Mouse (Mus musculus): ENCODE measurements at regions not wholly inside any gene's neighbourhood (a gene's known extent, or its start where the extent isn't known, plus 50 kb on each side); places are given as distances from the start of the nearest gene placed in this dataset.

DNA sequence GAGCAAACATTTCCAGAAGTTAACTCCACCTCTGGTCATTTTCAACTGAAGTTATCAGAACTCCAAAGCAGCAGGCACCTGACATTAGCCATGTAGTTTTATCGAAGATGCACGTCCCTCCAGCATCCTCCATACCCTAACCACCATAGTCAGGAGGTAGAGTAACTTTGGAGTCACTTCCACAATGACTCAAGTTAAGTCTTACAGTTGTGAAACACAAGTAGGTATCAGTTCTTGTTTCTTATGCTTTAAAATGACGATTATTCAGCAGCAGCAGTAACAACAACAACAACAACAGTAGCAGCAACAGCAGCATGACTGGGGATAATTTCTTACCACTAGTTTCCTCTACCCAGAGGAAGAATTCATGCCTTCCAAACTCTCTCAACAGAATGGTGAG, 51.3 kb upstream of the Tank start:
- CTCF ChIA-PET, result no interaction called here

DNA sequence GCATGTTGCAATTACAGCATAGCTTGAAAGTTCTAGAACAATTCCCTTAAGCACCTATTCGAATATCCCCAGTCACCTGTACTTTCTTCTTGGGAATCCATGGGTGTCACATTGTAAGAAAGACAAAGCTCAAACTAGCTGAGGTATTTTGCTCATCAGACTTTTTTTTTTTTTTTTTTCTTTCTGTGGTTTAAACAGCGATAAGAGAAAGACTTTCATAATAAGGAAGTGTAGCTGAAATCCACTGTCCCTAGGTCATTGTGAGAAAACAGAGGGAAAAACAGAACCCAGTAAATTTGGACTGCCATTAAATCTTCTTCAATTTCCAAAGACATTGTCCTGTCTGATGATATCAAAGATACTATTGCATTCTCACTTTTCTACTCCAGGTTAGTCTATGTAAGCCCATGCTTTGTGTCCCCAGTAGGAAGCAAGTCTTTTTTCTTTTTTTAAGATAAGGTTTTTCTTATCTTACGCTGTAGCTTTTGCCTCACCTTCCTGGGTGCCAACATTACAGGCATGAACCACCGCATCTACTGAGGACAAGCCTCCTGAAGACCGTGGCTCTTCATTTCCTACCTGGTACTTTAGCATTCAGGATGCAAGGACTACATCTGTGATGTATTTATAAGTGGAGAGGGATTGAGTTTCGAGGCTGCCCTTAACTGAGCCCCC, 54.2 kb upstream of the Tank start:
- CTCF ChIA-PET, result no interaction called here

DNA sequence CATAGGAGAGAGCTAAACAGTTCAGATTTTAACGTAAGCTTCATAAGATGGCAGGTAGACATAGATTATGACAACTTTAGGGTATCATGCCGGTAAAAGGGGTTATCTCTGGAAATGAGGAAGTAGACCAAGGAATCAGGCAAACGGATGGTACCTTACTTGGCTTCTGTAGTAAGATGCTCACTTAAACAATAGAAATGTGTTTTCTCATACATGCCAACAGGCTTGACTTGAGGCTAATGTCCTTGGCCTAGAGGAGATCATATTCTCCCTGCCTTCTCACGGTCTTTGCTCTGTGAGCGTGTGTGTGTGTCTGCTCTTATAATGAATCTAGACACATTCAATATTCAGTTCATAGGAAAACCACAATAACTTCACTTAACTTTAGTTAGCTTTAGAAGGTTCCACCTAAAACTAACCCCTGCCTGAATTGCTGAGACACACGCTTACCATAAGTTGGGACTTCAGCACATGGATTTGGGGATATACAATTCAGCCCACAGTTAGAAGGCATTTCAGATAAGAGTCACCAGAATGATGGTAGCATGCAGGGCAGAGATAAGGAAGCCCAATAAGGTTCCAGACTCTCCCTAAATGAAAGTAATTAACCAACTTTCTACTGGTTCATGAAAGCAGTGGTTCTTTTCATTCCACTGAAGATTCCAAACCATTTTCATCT, 63.8 kb upstream of the Tank start:
- CTCF ChIA-PET, result interaction anchor here (0.6 kb wide), 1 partner anchor 82 kb away, joined by 3 read pairs; no protein-coding TSS in a partner anchor

DNA sequence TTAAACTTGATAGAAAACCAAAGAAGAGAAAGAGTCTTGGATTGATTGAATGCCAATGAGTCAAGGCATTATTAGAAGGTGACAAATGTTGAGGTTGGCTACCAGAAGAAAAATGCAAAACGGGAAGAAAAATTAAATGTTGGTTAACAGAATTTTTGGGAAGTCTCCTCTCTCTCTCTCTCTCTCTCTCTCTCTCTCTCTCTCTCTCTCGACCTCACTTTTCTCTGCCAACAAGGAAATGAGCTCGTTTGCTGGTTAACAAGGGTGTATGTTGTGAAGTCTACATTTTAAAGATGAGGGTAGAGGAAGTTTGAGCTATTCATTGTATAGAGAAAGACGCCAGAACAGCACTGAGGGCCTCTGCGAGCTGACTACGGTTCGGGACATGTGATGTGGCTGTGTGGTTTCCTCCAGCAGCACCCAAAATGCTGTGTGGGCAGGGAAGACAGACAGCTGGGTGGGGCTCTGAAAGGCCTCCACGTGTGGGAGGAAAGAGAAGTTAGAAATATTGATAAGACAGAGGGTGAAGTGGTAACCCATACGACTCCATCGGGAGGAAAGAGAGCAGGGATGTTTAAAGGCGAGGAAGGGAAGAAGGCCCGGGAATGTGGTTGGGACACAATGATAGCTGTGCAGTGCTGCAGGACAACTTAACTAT, 64.5 kb upstream of the Tank start:
- CTCF ChIA-PET, result interaction anchor here (0.6 kb wide), 1 partner anchor 83 kb away, joined by 3 read pairs; no protein-coding TSS in a partner anchor

DNA sequence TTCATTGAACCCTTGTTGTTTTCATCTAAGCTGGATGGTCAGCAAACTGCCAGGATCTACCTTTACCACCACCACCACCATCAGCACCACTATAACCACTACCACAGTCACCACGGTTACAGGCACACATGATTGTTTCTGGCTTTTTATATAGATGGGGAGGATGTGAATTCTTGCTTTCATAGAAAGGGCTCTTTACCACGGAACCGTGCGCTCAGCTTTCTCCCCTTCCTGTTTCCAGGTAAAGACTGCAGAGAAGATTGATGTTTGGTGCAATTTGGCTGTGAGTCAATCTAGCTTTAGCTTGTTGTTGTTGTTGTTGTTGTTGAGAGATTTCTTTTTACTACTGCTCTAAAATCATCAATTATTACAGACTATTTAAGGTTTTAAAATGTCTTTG, 74.8 kb upstream of the Tank start:
- CTCF ChIA-PET, result interaction anchor here (0.7 to 0.8 kb wide), 2 partner anchors 40 to 125 kb away, joined by 5 to 9 read pairs; no protein-coding TSS in a partner anchor

DNA sequence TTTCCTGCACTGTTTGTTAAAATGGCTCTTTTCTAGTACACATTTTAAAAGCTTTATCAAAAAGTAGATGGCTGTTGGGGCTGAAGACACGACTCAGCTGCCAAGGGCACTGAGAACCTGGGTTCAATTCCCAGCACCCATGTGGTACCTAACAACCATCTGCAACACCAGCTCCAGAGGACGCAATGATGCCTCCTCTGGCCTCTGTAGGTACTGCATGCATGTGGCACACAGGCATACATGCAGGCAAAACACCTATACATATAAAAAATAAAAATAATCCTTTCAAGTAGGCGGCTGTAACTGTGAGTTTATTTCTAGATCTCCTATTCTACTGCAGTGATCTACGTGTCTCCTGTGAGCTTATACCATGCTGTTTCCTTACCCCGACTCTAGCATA, 76.5 kb upstream of the Tank start:
- CTCF ChIA-PET, result no interaction called here

DNA sequence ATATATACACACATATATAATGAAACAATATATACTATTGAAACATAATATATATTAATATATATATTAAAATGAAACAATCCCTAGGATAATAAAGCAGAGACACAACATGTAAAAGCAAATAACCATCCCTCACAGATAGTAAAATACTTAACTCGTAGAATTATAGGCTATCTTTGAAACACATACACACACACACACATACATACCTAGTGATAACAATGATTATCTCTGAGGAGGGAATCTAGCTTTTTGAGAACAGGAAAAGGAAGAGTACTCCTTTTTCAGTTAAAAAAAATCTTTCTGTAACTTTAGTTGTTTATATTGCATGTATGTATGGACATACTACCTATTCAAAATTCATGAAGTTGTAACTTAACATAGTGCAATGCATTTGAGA, 79.1 kb upstream of the Tank start:
- CTCF ChIA-PET, result no interaction called here

DNA sequence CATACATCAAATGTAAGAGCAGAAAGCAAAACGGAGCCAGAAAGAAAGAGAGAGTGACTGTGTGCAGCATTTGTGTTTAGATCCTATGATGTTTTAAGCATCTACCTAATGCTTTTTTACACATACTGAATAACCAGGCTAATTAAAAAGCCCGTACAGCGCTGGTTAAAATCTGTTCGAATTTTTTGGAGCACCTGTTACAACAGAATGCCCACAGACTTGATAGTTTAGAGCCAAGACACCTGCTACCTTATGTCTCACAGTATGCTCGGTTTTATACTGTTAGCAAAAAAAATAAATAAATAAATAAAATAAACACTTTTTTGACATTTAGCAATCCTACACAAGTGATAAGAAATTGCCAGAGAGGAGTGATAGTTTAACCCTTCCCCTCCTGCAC, 80.5 kb upstream of the Tank start:
- CTCF ChIA-PET, result no interaction called here

DNA sequence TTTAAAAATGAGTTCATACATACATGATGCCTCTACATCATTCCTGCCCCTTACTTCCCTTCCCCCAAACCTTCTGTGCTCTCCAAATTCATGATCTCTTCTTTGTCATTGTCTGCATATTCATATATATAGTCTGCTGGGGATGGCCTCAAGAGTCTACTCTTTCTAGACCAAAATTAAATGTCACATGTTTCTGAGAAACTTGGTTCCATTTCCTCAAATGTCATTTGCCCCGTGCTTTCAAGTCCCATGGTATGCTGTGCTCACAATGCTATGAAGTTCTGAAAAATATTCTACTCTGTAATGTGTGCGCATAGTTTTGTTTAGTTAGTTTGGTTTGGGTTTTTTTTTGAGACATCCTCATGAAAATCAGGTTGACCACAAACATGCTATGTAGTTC, 81.4 kb upstream of the Tank start:
- CTCF ChIA-PET, result no interaction called here

DNA sequence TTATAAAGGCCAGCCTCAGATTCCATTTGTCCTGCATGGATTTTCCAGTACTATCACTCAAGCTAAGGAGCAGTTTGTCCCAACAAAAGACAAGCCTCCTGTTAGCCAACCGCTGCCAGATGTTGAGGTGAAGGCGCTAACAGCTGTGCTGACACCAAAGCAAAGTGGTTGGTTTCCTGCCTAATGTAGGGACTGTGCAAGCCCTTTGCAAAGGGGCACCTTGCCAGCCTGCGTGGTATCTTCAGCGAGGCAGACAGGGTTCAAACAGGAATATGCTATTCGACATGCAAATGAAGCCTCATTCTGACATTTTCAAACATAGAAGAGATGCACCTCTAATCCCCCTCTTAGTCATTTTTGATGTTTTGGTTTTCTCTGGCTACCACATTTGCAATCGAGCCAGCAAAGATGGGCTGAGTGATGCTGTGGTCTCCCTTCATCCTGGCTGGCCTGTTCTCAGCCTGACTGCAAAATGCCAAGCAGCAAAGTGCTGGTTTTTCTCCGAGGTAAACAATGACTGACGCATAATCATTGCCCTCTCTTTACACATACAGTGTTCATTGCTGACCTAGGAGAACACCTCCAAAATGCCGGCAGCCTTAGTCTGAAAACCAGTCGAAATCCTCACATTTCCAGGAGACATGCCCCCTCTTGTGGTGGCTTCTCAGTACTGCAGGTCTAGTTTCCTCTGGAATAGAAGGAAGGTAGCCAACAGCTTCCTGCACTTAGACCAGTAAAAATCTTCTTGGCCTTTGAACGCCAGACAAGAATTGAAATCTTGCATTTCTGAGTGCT, 84.3 kb upstream of the Tank start:
- CTCF ChIA-PET, result interaction anchor here (0.7 kb wide), 1 partner anchor 118 kb away, joined by 8 read pairs; no protein-coding TSS in a partner anchor

DNA sequence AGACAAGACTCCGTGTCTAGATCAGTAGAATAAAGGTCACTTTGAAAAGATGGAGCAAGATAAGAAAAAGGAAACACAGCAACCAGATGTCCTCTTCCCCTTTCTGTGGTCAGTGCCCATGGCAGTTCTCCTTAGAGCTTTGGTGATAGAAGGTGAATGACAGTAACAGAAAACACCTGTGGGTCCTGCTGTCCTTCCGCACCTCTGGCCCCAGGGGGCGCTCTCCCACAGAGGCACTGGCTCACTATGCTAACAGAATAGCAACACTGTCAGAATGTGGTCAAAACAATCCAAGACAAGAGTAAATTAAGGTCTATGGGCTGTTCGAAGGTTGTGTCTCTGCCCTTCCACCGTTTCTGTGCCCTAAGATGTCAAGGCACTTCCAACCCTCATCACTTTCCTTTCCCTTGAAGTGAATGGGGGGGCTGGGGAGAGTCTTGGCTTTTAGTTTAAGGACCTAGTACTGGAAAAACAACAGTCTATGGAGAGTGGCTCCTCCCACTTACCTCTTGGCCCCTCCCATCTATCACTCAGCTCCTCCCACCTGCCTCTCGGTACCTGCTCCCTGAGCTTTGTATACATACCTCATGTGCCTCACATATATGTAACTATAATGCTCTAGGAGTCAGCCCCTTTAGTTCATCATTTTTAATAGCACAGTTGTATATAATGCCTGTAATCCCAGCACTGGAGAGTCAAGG, 86.2 kb upstream of the Tank start:
- CTCF ChIA-PET, result no interaction called here

DNA sequence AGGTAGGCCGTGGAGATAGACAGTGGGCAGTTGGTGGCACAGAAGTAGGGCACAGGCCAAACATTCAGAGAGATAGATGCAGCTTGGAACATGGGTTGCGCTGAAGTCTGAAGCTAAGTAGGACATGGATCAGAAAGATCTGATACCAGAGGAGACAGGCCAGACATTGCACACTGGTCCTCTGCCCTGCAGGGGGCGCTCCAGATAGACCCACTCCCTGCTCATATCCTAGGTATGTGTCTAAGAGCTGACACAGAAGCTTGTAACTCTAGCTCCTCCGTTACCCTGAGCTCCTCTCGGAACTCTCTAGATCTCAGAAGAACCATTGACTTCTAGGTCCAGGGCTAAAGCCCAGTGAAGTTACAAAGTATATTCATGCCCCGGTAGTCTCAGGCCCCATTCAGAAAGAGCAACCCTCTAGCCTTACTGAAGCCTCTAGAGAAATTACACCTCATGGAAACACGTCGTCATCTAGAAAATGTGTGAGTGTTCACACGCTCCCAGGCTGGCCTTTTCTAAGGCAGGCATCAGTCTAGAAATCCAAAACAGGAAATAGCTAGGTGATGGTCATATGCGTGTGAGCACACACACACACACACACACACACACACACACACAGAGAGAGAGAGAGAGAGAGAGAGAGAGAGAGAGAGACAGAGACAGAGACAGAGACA, 87.8 kb upstream of the Tank start:
- CTCF ChIA-PET, result interaction anchor here (0.5 to 0.6 kb wide), 2 partner anchors 584 to 1352 kb away, joined by 6 to 7 read pairs; no protein-coding TSS in a partner anchor

DNA sequence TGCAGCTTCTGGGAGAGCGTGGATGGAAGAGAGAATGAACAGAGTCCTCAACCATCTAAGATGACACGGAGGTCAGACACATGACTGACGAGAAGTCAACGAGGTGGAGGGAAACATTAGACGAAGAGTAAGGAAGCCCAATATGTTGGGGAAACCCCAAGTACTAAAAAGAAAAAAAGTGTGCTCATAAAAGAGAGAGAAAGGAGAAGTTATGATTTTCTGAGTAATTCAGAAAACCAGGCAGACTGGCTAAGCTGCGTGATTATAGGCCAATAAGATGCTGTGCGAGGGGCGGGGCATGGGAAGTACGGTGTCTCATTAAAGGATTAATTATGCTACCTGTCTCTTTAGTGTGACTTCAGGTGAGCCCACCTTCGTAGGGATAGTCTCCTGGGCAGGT, 88.6 kb upstream of the Tank start:
- CTCF ChIA-PET, result no interaction called here

DNA sequence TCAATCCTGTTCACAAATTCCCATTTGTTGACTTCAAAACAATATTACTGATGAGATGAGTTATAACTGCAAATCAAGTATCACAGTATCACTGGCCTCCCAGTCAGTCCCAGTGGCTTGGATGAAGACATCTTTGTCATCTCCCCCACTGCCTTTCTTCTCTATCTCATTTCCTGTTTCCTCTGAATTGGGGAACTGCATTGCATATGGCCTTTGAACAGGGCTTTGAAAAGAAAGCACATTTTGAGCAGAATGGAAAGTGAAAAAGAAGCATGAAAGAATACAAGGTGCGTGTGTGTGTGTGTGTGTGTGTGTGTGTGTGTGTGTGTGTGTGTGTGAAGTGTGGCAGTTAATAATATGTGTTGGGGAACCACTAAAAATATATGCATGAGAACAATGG, 94.6 kb upstream of the Tank start:
- CTCF ChIA-PET, result no interaction called here

DNA sequence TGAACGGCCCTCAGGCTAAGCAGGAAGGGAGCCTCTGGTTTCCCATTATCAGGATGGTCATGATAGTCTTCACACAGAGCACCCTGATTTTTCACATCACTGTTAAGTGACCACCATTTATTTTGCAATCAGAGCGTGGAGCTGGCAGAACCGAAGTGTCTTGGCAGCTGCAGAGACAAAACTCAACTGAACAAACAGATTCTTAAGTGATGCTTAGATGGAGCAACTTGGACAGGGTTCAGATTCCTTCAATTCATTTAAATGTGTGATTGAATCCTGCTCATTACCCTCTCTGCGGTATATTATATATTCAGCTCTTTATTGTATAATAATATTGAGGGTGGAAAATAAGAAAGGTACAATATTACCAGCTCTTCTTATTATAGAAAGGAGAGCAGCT, 101.7 kb upstream of the Tank start:
- CTCF ChIA-PET, result no interaction called here

DNA sequence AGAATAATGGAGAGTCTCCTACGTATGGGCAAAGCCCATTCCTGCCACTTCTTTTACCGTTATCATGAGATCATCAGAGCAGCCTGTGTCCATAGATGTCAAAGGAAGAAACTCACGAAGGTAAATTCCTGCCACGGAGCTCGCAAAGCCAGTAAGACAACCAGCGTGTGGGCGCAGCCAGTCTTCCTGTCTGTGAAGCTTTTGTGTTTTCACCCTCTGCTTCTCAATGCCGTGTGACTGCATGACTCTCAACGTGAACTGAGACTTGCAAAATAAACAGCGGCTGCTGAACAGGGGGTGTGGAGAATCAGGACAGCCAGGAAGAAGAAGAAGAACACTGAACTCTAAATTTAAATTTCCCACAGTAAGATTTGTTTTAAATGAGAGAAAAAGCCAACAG, 103.8 kb upstream of the Tank start:
- CTCF ChIA-PET, result interaction anchor here (0.6 kb wide), 1 partner anchor 1191 kb away, joined by 3 read pairs; no protein-coding TSS in a partner anchor

DNA sequence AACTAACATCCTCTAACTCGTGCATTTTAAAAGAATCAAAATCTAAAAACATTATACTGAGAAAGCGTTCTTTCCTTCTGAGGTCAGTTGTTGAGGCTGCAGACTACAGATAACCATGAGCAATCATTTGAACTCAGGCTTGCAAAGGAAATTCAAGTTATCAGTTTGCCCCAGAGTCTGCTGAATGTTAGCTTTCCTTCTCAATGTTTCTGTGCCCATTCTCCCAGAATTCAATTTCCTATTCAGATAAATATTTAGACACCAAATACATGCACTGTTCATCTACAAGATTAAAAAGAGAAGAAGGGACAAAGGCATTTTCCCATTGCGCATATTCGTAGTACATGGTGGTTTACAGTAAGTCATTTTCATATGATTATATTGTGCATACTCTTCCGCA, 107.9 kb upstream of the Tank start:
- CTCF ChIA-PET, result no interaction called here

DNA sequence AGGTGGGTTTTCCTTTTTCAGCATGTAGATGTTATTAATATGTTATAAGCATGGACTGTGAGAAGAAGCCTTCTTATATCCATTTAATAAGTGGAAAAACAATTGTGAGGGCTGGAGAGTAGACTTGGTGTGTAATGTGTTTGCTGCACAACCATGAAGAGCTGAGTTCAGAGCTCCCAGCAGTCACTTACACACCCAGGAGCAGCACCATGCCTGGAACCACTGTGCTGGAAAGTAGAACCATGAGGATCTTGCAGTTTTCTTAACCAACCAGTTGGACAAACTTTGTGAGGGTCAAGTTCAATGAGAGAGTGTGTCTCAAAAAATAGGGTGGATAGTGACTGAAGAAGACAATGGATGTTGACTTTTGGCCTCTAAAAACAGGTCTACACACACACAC, 108.3 kb upstream of the Tank start:
- CTCF ChIA-PET, result no interaction called here

DNA sequence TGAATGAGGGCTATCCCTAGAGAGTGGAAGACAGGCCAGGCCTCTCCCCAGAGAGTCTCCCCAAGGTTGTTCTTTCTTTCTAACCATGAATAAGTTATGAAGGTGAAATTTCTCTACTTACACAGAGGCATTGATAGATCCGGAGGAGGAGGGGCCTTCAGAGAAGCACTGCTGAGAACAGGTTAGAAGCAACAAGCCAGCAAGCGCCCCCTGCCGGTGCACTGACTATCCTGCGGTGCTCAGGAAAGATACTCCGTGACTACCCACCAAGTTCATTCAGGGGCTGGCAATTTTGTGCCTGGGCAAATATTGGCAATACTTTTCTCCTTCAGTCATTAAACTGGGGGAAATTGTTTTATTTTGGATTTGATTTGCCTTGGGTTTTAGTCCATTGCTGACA, 122.5 kb upstream of the Tank start:
- CTCF ChIA-PET, result no interaction called here

DNA sequence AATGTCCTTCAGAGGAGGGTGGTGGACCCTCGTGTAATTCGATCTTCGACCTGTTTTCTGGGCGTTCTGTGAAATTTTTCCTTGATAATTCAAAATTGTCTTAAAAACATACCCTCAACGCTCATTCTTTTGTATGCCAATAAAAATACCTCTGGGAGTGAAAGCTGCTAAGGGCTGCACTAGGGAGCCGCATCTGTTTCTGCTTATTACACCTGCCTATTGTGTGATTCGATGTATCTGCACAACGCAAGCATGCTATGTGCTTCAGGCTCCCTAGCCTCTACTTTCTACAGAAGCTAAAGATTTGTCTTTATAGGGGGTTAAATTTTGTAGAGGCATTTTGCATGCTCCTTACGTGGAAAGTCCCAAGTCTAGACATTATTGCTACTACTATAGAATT, 123.7 kb upstream of the Tank start:
- CTCF ChIA-PET, result interaction anchor here (0.6 kb wide), 1 partner anchor 206 kb away, joined by 15 read pairs; no protein-coding TSS in a partner anchor

DNA sequence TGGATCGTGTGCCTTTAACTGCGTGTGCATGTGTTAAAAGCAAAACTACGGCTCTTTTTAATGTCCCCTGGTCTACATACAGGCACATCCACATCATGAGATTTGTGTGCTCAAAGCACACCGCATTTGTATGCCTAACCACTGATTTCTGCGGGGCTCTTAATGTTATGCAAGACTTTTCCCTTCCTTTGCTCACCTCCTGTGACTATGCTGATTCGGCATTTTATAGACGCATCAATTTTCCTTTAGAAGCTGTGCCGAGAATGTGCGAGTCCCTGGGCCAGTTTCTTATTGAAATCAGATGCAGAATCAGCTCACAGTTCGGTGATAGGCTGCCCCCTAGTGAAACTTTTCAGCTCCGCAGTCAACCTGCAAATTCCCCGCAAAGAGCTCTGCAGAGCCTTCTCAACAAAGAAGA, 124.1 kb upstream of the Tank start:
- CTCF ChIA-PET, result interaction anchor here (0.6 kb wide), 1 partner anchor 206 kb away, joined by 15 read pairs; no protein-coding TSS in a partner anchor

Measured in spleen, embryonic (tissue).